Mouse (Mus musculus) liver, postnatal 0 days (tissue): ENCODE measurements around the gene Mfsd12. TPM values are rescaled to one million over a fixed set of nuclear protein-coding genes. Genes with fewer than 3 reads are reported as not detected.

ENCODE experiments used
- ATAC-seq: fragments of 200-750 bp; cut with Nextera tagmentation; 2 replicates; pipeline ENCODE4 v1.8.0; 2017; ENCODE audit warnings: mild to moderate bottlenecking, moderate library complexity
- DNase-seq: peaks from one replicate; pipeline ENCODE4 v3.0.0-alpha.2; 2016
- H3K27ac ChIP-seq: fragments of 300-500 bp; sonication (generic); 2 replicates; pipeline ENCODE4 v1.5.1; 2014; ENCODE audit warnings: antibody characterized with exemption, moderate library complexity, mild to moderate bottlenecking, low read depth
- H3K27me3 ChIP-seq: fragments of 300-500 bp; sonication (generic); 2 replicates; pipeline ENCODE4 v1.6.1; 2014; ENCODE audit warnings: low read length, control low read depth, mixed read lengths; ENCODE audit not compliant: insufficient read depth
- H3K36me3 ChIP-seq: fragments of 300-500 bp; sonication (generic); replicated peaks from 2 replicates; pipeline ENCODE4 v1.6.1; 2014; ENCODE audit warnings: mild to moderate bottlenecking, control low read depth, low read length, moderate library complexity, mixed read lengths; ENCODE audit not compliant: insufficient read depth
- H3K4me1 ChIP-seq: fragments of 300-500 bp; sonication (generic); 2 replicates; pipeline ENCODE4 v1.6.1; 2014; ENCODE audit warnings: antibody characterized with exemption, mild to moderate bottlenecking, control low read depth; ENCODE audit not compliant: insufficient read depth
- H3K4me2 ChIP-seq: fragments of 300-500 bp; sonication (generic); 2 replicates; pipeline ENCODE4 v1.6.1; 2014; ENCODE audit warnings: low read depth, mild to moderate bottlenecking, low read length, moderate library complexity, mixed read lengths
- H3K4me3 ChIP-seq: fragments of 300-500 bp; sonication (generic); 2 replicates; pipeline ENCODE4 v1.5.1; 2014; ENCODE audit warnings: low read depth, low read length
- H3K9ac ChIP-seq: fragments of 300-500 bp; sonication (generic); replicated peaks from 2 replicates; pipeline ENCODE4 v1.6.1; 2014; ENCODE audit warnings: mild to moderate bottlenecking, moderate library complexity
- H3K9me3 ChIP-seq: fragments of 300-500 bp; sonication (generic); 2 replicates; pipeline ENCODE4 v1.6.1; 2016; ENCODE audit warnings: mild to moderate bottlenecking, control low read depth, low read length, mixed read lengths
- CTCF ChIP-seq: sonication (generic); IDR thresholded peaks from 2 replicates; pipeline ENCODE4 v1.5.1; 2016; ENCODE audit warnings: antibody characterized with exemption, low read depth
- EP300 ChIP-seq: IDR thresholded peaks from 2 replicates; pipeline ENCODE4 v1.6.1; 2016; ENCODE audit warnings: antibody characterized with exemption, low read depth, mild to moderate bottlenecking
- WGBS: fragments of 180-500 bp; shearing (Covaris S2); extraction: QIAGEN DNeasy Blood & Tissue Kit; methylation state at CpG from one replicate; pipeline ENCODE4 v1.1.7; 2014; ENCODE audit not compliant: insufficient replicate concordance; 5-methylcytosine and 5-hydroxymethylcytosine counted together
- polyA plus RNA-seq: library from polyadenylated mRNA; unstranded; fragments of >200 nt; fragmentation: Nextera tagmentation; extraction: Ambion mirVana; gene quantifications from 2 replicates; pipeline ENCODE4 v1.2.1, GENCODE M21; 2015

Gene Mfsd12
- polyA plus RNA-seq, 1 experiment from 2014 or later: 7.9 TPM

- Histone ChIP-seq H3K4me2 (peak overlapping the region; percentile 68), H3K4me3 (peak overlapping the region; percentile 87), H3K27ac (peak overlapping the region; percentile 87), H3K27me3 (no peaks in the 10 kb centered on the region), H3K36me3 (peaks cover 39% of the 10 kb centered on the region), H3K9me3 (no peaks in the 10 kb centered on the region), H3K9ac (peak overlapping the region; percentile 97), H3K4me1 (peaks cover 39% of the 10 kb centered on the region)
- WGBS: 41% methylated on average over 6 of the region's 6 CpGs
- TF ChIP-seq EP300 (no peak), CTCF (peak; percentile 25; the same call in 1 of the 2 replicates)
- no peak for ATAC-seq
- DNase-seq: peak; percentile 67
Observed at GRCm38 (mm10) chr10:81376561-81377361, 19.5 kb downstream of the Mfsd12 start.

- Histone ChIP-seq H3K27me3 (no peaks in the 10 kb centered on the region), H3K27ac (peak overlapping the region; percentile 87), H3K9ac (peak overlapping the region; percentile 97), H3K4me2 (peak overlapping the region; percentile 68), H3K4me3 (peak overlapping the region; percentile 87), H3K9me3 (no peaks in the 10 kb centered on the region), H3K4me1 (peaks cover 39% of the 10 kb centered on the region), H3K36me3 (peaks cover 33% of the 10 kb centered on the region)
- no peak for TF ChIP-seq EP300
- no peak for TF ChIP-seq CTCF
- ATAC-seq (no peak), DNase-seq (no peak)
- 43% methylated on average over 2 of the region's 2 CpGs for WGBS
Observed at GRCm38 (mm10) chr10:81377362-81377664, 20.0 kb downstream of the Mfsd12 start.

- no peak for DNase-seq
- Histone ChIP-seq H3K9ac (peak within 1 kb of the TSS; percentile 97), H3K27me3 (no peaks in the 10 kb centered on the region), H3K9me3 (no peaks in the 10 kb centered on the region), H3K27ac (peak within 1 kb of the TSS; percentile 97), H3K4me2 (peak within 1 kb of the TSS; percentile 77), H3K36me3 (peaks cover 28% of the 10 kb centered on the region), H3K4me1 (peaks cover 39% of the 10 kb centered on the region), H3K4me3 (peak within 1 kb of the TSS; percentile 87)
- TF ChIP-seq CTCF: no peak
- TF ChIP-seq EP300: no peak
- no peak for ATAC-seq
- WGBS: 1% methylated on average over 50 of the region's 59 CpGs
Observed at GRCm38 (mm10) chr10:81377793-81378552, 20.7 kb downstream of the Mfsd12 start, which contains the start of gene Fzr1. Gene Fzr1 (minus strand): TSS chr10:81378516.

GRCm38 (mm10) chr10:81378553-81379182 lies 21.4 kb downstream of the Mfsd12 start:
- Histone ChIP-seq H3K27me3 (no peaks in the 10 kb centered on the region), H3K9me3 (no peaks in the 10 kb centered on the region), H3K36me3 (peaks cover 21% of the 10 kb centered on the region), H3K4me1 (peaks cover 39% of the 10 kb centered on the region), H3K9ac (peak overlapping the region; percentile 64), H3K4me2 (peak overlapping the region; percentile 77), H3K4me3 (peak overlapping the region; percentile 87), H3K27ac (peak overlapping the region; percentile 97)
- TF ChIP-seq EP300 (no peak), CTCF (peak; percentile 35)
- DNase-seq (peak; percentile 100), ATAC-seq (peak; percentile 81)
- under 1% methylated on average over 43 of the region's 46 CpGs for WGBS

GRCm38 (mm10) chr10:81379183-81379553 lies 21.9 kb downstream of the Mfsd12 start:
- peak overlapping the region; percentile 97 for H3K27ac ChIP-seq
- peaks cover 16% of the 10 kb centered on the region for H3K36me3 ChIP-seq
- ATAC-seq (no peak), DNase-seq (no peak)
- peak overlapping the region; percentile 77 for H3K4me2 ChIP-seq
- no peaks in the 10 kb centered on the region for H3K9me3 ChIP-seq
- H3K9ac ChIP-seq: peak overlapping the region; percentile 64
- H3K27me3 ChIP-seq: no peaks in the 10 kb centered on the region
- H3K4me1 ChIP-seq: peaks cover 39% of the 10 kb centered on the region
- no peak for TF ChIP-seq EP300
- no peak for TF ChIP-seq CTCF
- peak overlapping the region; percentile 57 for H3K4me3 ChIP-seq
- WGBS: 59% methylated on average over 3 of the region's 3 CpGs
